Mouse (Mus musculus) stomach, postnatal 0 days (tissue): ENCODE measurements at regions not wholly inside any gene's neighbourhood (a gene's known extent, or its start where the extent isn't known, plus 50 kb on each side); places are given as distances from the start of the nearest gene placed in this dataset.

Experiments
- ATAC-seq: fragments of 200-750 bp; cut with Nextera tagmentation; 2 replicates; pipeline ENCODE4 v1.8.0; 2017; ENCODE audit not compliant: low FRiP score, low TSS enrichment
- DNase-seq: peaks from one replicate; pipeline ENCODE4 v3.0.0-alpha.2; 2016; ENCODE audit warnings: low spot score
- H3K27ac ChIP-seq: fragments of 300-500 bp; sonication (generic); replicated peaks from 2 replicates; pipeline ENCODE4 v1.5.1; 2014; ENCODE audit warnings: mild to moderate bottlenecking, control low read depth
- H3K27me3 ChIP-seq: fragments of 300-500 bp; sonication (generic); 2 replicates; pipeline ENCODE4 v1.6.1; 2014; ENCODE audit warnings: low read length; ENCODE audit not compliant: control insufficient read depth, insufficient read depth
- H3K36me3 ChIP-seq: fragments of 300-500 bp; sonication (generic); 2 replicates; pipeline ENCODE4 v1.6.1; 2014; ENCODE audit warnings: low read length, mixed read lengths; ENCODE audit not compliant: control insufficient read depth, insufficient read depth
- H3K4me1 ChIP-seq: fragments of 300-500 bp; sonication (generic); replicated peaks from 2 replicates; pipeline ENCODE4 v1.6.1; 2014; ENCODE audit warnings: antibody characterized with exemption; ENCODE audit not compliant: control insufficient read depth, insufficient read depth
- H3K4me2 ChIP-seq: fragments of 300-500 bp; sonication (generic); replicated peaks from 2 replicates; pipeline ENCODE4 v1.6.1; 2014; ENCODE audit warnings: low read depth, mild to moderate bottlenecking, control low read depth, moderate library complexity
- H3K4me3 ChIP-seq: fragments of 300-500 bp; sonication (generic); 2 replicates; pipeline ENCODE4 v1.5.1; 2014; ENCODE audit warnings: low read depth, low read length, control low read depth
- H3K9ac ChIP-seq: fragments of 300-500 bp; sonication (generic); 2 replicates; pipeline ENCODE4 v1.6.1; 2014; ENCODE audit warnings: mild to moderate bottlenecking, low read length, control low read depth, mixed read lengths
- H3K9me3 ChIP-seq: fragments of 300-500 bp; sonication (generic); 2 replicates; pipeline ENCODE4 v1.6.1; 2016; ENCODE audit warnings: low read length; ENCODE audit not compliant: control insufficient read depth
- CTCF ChIP-seq: IDR thresholded peaks from 2 replicates; pipeline ENCODE4 v1.5.1; 2016; ENCODE audit warnings: antibody characterized with exemption, low read depth, mild to moderate bottlenecking, moderate library complexity
- EP300 ChIP-seq: optimal IDR thresholded peaks from 2 replicates; pipeline ENCODE3; 2016; ENCODE audit warnings: antibody characterized with exemption
- WGBS: fragments of 180-500 bp; shearing (Covaris S2); extraction: QIAGEN DNeasy Blood & Tissue Kit; methylation state at CpG from one replicate; pipeline ENCODE4 v1.1.7; 2014; 5-methylcytosine and 5-hydroxymethylcytosine counted together

DNA sequence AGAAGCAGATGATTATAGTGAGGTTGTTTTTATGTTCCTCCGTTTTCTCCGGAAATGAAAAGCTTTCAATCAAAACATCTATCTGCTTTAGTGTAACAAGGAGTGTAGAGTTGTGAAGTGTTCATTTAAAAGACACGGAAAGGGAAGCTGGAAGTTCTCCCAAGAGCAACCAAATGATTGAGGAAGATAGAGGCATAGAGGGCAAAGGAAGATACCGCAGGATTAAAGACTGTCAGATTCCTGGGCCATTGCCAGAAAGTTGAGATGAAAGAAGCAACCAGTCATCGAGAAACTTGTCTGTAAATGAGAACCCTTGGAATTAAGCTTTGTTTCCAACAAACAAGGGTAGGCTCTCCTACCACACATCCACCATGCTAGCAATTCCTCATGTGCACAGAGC, 198.1 kb upstream of the Sesn3 start:
- H3K27me3 ChIP-seq, result no peaks in the 10 kb centered on the region
- no peak overlapping the region for H3K9ac ChIP-seq
- 39% methylated on average over 5 of the region's 5 CpGs for WGBS
- H3K4me2 ChIP-seq, result no peak overlapping the region
- DNase-seq (no peak), ATAC-seq (no peak)
- no peak overlapping the region for H3K4me3 ChIP-seq
- no peaks in the 10 kb centered on the region for H3K36me3 ChIP-seq
- no peaks in the 10 kb centered on the region for H3K4me1 ChIP-seq
- no peaks in the 10 kb centered on the region for H3K9me3 ChIP-seq
- no peak for TF ChIP-seq EP300
- TF ChIP-seq CTCF, result no peak
- no peak overlapping the region for H3K27ac ChIP-seq

DNA sequence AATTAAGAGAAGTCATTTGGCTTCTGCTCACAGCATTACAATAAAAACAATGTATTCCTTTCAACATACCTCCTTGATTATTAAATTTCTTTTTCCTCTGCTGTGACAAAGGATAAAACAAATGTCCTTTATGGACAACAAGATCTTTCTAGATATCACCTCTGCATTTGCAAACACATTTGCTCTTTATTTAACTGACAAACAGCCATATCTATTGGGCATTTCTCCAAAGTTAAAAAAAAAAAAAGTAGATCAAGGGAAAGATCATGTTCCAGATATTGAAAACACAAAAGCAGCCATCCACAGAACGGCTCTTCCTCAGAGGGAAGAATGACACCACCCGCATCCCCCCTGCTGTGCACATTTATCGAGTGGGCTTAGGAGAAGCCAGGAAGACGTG, 193.7 kb upstream of the Sesn3 start:
- no peak overlapping the region for H3K4me2 ChIP-seq
- H3K9me3 ChIP-seq, result no peaks in the 10 kb centered on the region
- no peak overlapping the region for H3K9ac ChIP-seq
- H3K4me1 ChIP-seq, result no peaks in the 10 kb centered on the region
- no peak overlapping the region for H3K4me3 ChIP-seq
- ATAC-seq (no peak), DNase-seq (no peak)
- H3K36me3 ChIP-seq, result no peaks in the 10 kb centered on the region
- H3K27ac ChIP-seq, result no peak overlapping the region
- 35% methylated on average over 4 of the region's 4 CpGs for WGBS
- no peak for TF ChIP-seq EP300
- TF ChIP-seq CTCF, result no peak
- H3K27me3 ChIP-seq, result no peaks in the 10 kb centered on the region

DNA sequence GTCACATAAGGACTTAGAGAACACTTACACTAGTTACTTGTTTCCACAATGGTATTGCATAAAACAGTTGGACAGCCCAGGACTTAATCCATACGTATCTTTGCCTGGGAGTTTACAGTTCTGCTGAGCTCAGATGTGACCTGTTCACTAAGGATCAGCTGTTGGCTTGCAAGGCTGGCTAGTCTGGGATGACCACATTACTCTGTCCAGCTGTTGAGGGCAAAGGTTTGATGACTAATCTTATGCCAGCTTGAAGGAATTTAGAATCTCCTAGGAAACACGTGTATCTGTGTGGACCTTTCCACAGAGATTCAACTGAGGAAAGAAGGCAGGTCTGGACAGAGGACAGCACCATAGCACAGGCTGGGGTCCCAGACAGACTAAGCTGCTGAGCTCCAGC, 188.7 kb upstream of the Sesn3 start:
- no peak overlapping the region for H3K9ac ChIP-seq
- TF ChIP-seq CTCF (no peak), EP300 (no peak)
- no peak overlapping the region for H3K27ac ChIP-seq
- H3K27me3 ChIP-seq, result no peaks in the 10 kb centered on the region
- no peaks in the 10 kb centered on the region for H3K9me3 ChIP-seq
- H3K4me2 ChIP-seq, result no peak overlapping the region
- ATAC-seq (no peak), DNase-seq (no peak)
- H3K4me3 ChIP-seq, result no peak overlapping the region
- H3K36me3 ChIP-seq, result no peaks in the 10 kb centered on the region
- H3K4me1 ChIP-seq, result 0 out of 2 replicates have a peak, but pooled peaks cover 2% of the 10 kb centered on the region
- WGBS, result 48% methylated on average over 2 of the region's 2 CpGs

DNA sequence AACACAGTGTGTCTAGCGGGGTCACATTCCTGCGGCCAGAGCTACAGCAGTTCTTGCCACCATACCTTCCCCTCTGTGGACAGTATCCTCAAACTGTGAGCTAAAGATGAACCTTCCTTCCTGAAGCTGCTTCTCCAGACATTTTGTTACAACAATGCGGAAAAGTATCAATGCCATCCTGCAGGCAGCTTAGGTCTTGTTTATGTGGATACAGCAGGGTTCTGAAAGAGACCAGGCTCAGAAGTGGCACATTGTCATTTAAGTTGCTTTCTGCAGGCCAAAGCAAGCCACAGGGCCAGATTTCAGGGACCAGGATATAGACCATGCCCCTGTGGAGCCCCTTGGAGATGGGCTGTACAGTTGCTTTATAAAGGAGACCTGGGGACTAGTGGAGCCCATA, 188.3 kb upstream of the Sesn3 start:
- DNase-seq (no peak), ATAC-seq (no peak)
- TF ChIP-seq EP300, result no peak
- 0 out of 2 replicates have a peak, but pooled peaks cover 2% of the 10 kb centered on the region for H3K4me1 ChIP-seq
- H3K36me3 ChIP-seq, result no peaks in the 10 kb centered on the region
- H3K27ac ChIP-seq, result no peak overlapping the region
- H3K9me3 ChIP-seq, result no peaks in the 10 kb centered on the region
- 82% methylated on average over 3 of the region's 3 CpGs for WGBS
- H3K4me2 ChIP-seq, result no peak overlapping the region
- no peak overlapping the region for H3K4me3 ChIP-seq
- no peak overlapping the region for H3K9ac ChIP-seq
- no peaks in the 10 kb centered on the region for H3K27me3 ChIP-seq

DNA sequence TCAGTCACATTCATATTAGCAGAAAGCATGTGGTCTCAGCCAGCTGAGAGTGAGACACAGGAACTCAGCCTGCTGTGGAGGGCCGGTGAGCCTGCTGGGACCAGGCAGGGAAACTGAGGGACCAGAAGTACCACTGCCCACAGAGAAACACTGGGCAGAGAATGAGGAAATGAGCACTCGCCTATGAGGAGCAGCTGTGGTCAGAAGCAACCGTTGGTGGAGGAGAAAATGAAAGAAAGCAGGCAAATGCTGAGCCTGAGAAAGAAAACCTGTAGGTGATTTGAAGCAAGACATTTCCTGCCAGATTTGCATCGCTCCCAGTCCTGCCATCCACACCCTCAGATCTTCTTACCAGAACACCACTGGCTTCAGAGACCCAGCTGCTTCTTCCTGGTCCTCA, 187.0 kb upstream of the Sesn3 start:
- Histone ChIP-seq H3K27ac (no peak overlapping the region), H3K9ac (no peak overlapping the region), H3K4me1 (0 out of 2 replicates have a peak, but pooled peaks cover 2% of the 10 kb centered on the region), H3K27me3 (no peaks in the 10 kb centered on the region), H3K9me3 (no peaks in the 10 kb centered on the region), H3K4me2 (no peak overlapping the region), H3K4me3 (no peak overlapping the region), H3K36me3 (no peaks in the 10 kb centered on the region)
- WGBS, result 70% methylated on average over 4 of the region's 4 CpGs
- no peak for DNase-seq
- no peak for TF ChIP-seq CTCF
- no peak for TF ChIP-seq EP300
- ATAC-seq, result no peak

DNA sequence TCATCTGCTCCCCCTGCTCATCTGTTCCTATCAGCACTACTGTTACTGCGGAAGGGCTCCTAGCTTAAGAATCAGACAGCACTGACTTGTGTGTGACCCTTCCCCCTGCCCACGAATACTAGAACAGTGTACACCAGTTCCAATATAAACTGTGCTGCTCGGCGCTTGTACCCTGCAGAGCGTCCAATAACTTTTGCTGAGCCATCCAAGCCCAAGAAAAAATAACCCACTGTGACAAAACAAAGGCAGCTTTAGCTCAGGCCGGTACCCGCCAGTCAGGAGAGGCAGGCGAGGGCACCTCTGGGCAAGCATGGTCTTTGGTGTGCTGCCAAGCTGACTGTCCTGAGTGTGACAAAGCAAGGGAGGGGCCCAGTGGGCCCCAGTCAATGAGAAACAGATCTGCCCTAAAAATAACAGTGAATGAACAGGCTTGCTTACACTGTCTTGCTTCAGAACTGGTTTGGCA, 185.0 kb upstream of the Sesn3 start:
- 29% methylated on average over 8 of the region's 8 CpGs for WGBS
- H3K9me3 ChIP-seq, result no peaks in the 10 kb centered on the region

More for the DNA sequence above, 185.0 kb upstream of the Sesn3 start:
- Histone ChIP-seq H3K27ac (no peak overlapping the region), H3K4me2 (no peak overlapping the region), H3K4me3 (no peak overlapping the region), H3K4me1 (0 out of 2 replicates have a peak, but pooled peaks cover 2% of the 10 kb centered on the region), H3K27me3 (no peaks in the 10 kb centered on the region), H3K36me3 (no peaks in the 10 kb centered on the region), H3K9ac (0 out of 2 replicates have a peak overlapping the region, but pooled peaks have one; percentile 32)
- DNase-seq (no peak), ATAC-seq (peak; percentile 49; the same call in 1 of the 2 replicates)
- no peak for TF ChIP-seq CTCF
- no peak for TF ChIP-seq EP300
